Mouse (Mus musculus) hindbrain, embryonic 14.5 days (tissue): Measurements from ENCODE around the gene Adcy10. TPM values are rescaled to one million over a fixed set of nuclear protein-coding genes. Genes with fewer than 3 reads are reported as not detected.
A peak's percentile ranks its signal among the peaks of the same experiment; 100 is the strongest.

ENCODE experiments used
- ATAC-seq: fragments of 200-750 bp; cut with Nextera tagmentation; 2 replicates; pipeline ENCODE4 v1.8.0; 2017; ENCODE audit warnings: moderate number of reproducible peaks, mild to moderate bottlenecking, moderate TSS enrichment, moderate library complexity; ENCODE audit not compliant: low FRiP score
- DNase-seq: peaks from one replicate; pipeline ENCODE4 v3.0.0-alpha.2; 2015; ENCODE audit warnings: low spot score
- H3K27ac ChIP-seq: fragments of 300-500 bp; sonication (generic); 2 replicates; pipeline ENCODE4 v1.5.1; 2014; ENCODE audit warnings: mild to moderate bottlenecking, moderate library complexity
- H3K27me3 ChIP-seq: fragments of 300-500 bp; sonication (generic); 2 replicates; pipeline ENCODE4 v1.6.1; 2014; ENCODE audit warnings: mild to moderate bottlenecking, low read length, mixed read lengths; ENCODE audit not compliant: control insufficient read depth, insufficient read depth
- H3K36me3 ChIP-seq: fragments of 300-500 bp; sonication (generic); replicated peaks from 2 replicates; pipeline ENCODE4 v1.6.1; 2014; ENCODE audit not compliant: control insufficient read depth, insufficient read depth
- H3K4me1 ChIP-seq: fragments of 300-500 bp; sonication (generic); replicated peaks from 2 replicates; pipeline ENCODE4 v1.6.1; 2014; ENCODE audit warnings: antibody characterized with exemption, low read length, mixed read lengths; ENCODE audit not compliant: control insufficient read depth, insufficient read depth
- H3K4me2 ChIP-seq: fragments of 300-500 bp; sonication (generic); replicated peaks from 2 replicates; pipeline ENCODE4 v1.6.1; 2014; ENCODE audit warnings: mild to moderate bottlenecking, moderate library complexity
- H3K4me3 ChIP-seq: fragments of 300-500 bp; sonication (generic); replicated peaks from 2 replicates; pipeline ENCODE4 v1.5.1; 2014; ENCODE audit warnings: mild to moderate bottlenecking, low read length
- H3K9ac ChIP-seq: fragments of 300-500 bp; sonication (generic); 2 replicates; pipeline ENCODE4 v1.6.1; 2014
- H3K9me3 ChIP-seq: fragments of 300-500 bp; sonication (generic); 2 replicates; pipeline ENCODE4 v1.6.1; 2016; ENCODE audit warnings: low read length; ENCODE audit not compliant: control insufficient read depth
- WGBS: fragments of 180-500 bp; shearing (Covaris S2); extraction: QIAGEN DNeasy Blood & Tissue Kit; methylation state at CpG from one replicate; pipeline ENCODE4 v1.1.7; 2014; 5-methylcytosine and 5-hydroxymethylcytosine counted together
- polyA plus RNA-seq: library from polyadenylated mRNA; unstranded; fragments of >200 nt; fragmentation: Nextera tagmentation; extraction: Ambion mirVana; gene quantifications from 2 replicates; pipeline ENCODE4 v1.2.1, GENCODE M21; 2014

The Adcy10 gene
- polyA plus RNA-seq, 1 experiment from 2014 or later, result 0.79 TPM

DNA sequence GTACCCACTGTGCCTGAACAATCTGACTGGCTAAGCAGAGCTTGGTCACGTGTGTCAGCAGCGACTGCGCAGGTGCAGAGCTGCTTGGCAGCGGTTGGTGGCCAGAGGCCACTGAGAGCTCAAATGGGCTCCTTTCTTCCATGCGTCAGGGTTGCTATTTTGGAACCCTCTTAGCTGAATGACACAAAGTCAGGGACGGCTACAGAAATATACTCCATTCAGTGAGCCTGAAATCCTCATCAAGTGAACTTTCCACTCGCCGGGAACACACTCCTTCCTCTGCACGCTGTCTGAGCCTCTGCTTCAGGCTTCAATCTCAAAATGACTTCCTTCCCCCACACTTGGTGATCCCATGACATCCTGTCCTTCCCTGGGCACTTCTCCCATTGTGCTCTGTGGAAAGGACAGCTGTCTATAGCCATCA lies 133.2 kb downstream of the Adcy10 start:
- Histone ChIP-seq H3K4me3 (no peak overlapping the region), H3K9me3 (peaks cover 10% of the 10 kb centered on the region; the same call in 1 of the 2 replicates), H3K27ac (no peak overlapping the region), H3K4me1 (peaks cover 16% of the 10 kb centered on the region; the same call in 1 of the 2 replicates), H3K9ac (no peak overlapping the region), H3K27me3 (no peaks in the 10 kb centered on the region), H3K4me2 (no peak overlapping the region), H3K36me3 (peaks cover 14% of the 10 kb centered on the region)
- DNase-seq (no peak), ATAC-seq (peak; percentile 38; the same call in 1 of the 2 replicates)
- 64% methylated on average over 9 of the region's 9 CpGs for WGBS

DNA sequence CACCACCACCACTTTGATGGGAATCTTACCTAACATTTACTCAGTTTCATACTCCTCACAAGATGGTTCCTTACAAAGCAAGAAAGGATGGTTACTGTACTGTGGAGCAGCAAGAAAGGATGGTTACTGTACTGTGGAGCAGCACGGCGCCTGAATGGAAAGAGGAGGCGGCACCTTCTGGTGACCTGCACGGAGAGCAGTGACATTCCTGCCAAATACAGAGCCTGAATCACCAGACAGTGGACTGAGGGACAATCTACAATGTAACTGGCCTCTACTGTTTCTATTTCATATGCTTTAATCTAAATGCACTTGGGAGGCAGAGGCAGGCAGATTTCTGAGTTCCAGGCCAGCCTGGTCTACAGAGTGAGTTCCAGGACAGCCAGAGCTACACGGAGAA lies 140.1 kb downstream of the Adcy10 start:
- 84% methylated on average over 5 of the region's 5 CpGs for WGBS
- ATAC-seq (no peak), DNase-seq (no peak)
- peaks cover 11% of the 10 kb centered on the region for H3K4me1 ChIP-seq
- H3K4me2 ChIP-seq, result no peak overlapping the region
- H3K9ac ChIP-seq, result no peak overlapping the region
- no peak overlapping the region for H3K27ac ChIP-seq
- no peaks in the 10 kb centered on the region for H3K27me3 ChIP-seq
- H3K4me3 ChIP-seq, result no peak overlapping the region
- no peaks in the 10 kb centered on the region for H3K9me3 ChIP-seq
- peaks cover 4% of the 10 kb centered on the region; the same call in 1 of the 2 replicates for H3K36me3 ChIP-seq

DNA sequence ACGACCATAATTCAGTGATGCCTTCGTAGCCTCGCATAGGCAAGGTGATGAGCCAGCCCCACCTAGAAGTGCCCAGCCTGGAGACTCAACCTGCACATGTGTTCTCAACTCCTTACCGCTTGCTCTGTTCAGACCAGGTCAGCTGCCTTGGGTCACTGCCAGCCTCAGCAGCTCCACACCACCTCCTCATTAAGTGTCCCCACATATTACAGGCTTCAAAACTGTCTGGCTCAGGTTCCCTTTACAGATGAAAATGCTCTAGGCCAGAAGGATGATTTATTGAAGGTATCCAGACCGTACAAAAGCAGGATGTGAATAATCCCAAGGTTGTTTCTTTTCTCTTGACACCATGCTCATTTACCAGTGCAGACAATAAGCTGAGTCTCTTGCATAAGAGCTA lies 140.9 kb downstream of the Adcy10 start:
- no peak overlapping the region for H3K27ac ChIP-seq
- H3K4me1 ChIP-seq, result peaks cover 14% of the 10 kb centered on the region
- no peaks in the 10 kb centered on the region for H3K9me3 ChIP-seq
- no peak for DNase-seq
- no peak for ATAC-seq
- H3K4me3 ChIP-seq, result no peak overlapping the region
- H3K36me3 ChIP-seq, result no peaks in the 10 kb centered on the region; the same call in 1 of the 2 replicates
- no peaks in the 10 kb centered on the region for H3K27me3 ChIP-seq
- H3K9ac ChIP-seq, result no peak overlapping the region
- 82% methylated on average over 5 of the region's 5 CpGs for WGBS
- H3K4me2 ChIP-seq, result no peak overlapping the region

Other genes with a start within 250 kb of the Adcy10 start
- 136 and 138 TPM in 2 replicates for gene Tiprl, start 248.2 kb upstream of the Adcy10 start, polyA plus RNA-seq
- 3.6 and 4.6 TPM in 2 replicates for gene Gpr161, start 189.4 kb upstream of the Adcy10 start, polyA plus RNA-seq
- gene Dcaf6, start 24.7 kb upstream of the Adcy10 start, polyA plus RNA-seq, result 17.0 and 23.0 TPM in 2 replicates
- 229 and 244 TPM in 2 replicates for gene Mpc2, start 24.5 kb upstream of the Adcy10 start, polyA plus RNA-seq
- gene Mpzl1, start 149.4 kb downstream of the Adcy10 start, polyA plus RNA-seq, result 176 and 179 TPM in 2 replicates
- 6.0 and 8.4 TPM in 2 replicates for gene Rcsd1, start 224.6 kb downstream of the Adcy10 start, polyA plus RNA-seq